Mouse (Mus musculus): ENCODE data around the gene Gm49355.
"Not testable (repeated sequence)": the region's sequence is repeated elsewhere in the genome, so short reads cannot be mapped to it uniquely, and the experiment has no call there.

Gene Gm49355

DNA sequence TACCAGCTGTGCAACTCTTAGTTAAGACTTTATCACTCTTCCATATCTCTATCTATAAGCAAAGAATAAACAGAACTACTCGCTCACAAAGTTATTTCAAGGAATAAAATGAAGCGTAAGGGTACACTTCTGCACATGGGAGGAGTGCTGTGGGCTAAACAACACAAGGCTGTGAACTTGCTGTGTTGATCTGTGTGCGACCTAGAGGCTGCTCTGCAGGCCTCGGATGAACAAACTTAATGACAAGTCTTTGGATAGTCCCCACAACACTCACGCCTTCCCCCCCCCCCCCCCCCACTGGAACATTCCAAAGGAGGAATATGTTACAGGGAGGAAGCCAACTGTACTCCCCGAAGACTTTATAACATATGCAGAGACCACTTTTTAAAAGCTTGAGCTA is at the start of gene Gm49355:
Gene Gm49355 (plus strand): TSS at position 336 of the 400 bp plus-strand sequence.
- DNase-seq (ENCODE audit: inconsistent ontology term) = no peak

DNA sequence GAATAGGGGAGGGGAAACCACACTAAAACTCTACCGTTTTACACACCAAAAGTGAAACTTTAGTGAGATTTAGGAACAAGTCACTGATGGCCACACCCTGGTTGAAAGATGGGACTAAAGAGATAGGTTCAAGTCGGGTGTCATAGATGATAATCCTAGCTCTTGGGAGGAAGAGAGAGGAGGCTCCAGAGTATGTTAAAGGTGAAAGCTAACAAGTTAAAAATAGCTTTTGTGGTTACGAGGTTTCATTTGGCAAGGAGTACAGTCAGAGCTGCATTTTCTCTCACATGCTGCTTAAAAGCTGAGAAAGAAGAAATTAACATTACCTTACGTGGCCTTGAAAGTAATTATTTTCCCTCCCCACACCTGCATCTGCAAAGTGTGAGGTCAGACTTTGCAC is 40.0 kb upstream of the Gm49355 start:
- no peak for DNase-seq (ENCODE audit: inconsistent ontology term)

DNA sequence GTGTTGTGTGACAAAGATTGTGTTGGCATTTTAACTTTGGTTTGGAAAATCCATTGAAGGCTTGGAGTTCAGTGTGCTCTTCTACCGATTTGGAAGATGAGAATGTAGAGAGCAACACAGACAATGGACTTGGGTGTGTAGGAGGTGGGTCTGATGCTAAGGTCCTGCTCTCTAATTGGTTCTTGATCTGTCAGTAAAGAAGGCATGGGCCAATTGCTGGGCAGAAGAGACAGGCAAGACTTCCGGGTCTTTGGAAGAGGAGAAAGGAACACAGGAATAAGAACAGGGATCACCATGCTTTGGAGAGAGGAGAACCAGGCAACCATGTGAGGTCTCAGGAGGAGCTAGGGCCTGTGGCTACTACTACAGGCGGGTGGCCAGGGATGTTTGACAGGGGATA is 7.7 kb upstream of the Gm49355 start:
- DNase-seq (ENCODE audit: inconsistent ontology term) = no peak

DNA sequence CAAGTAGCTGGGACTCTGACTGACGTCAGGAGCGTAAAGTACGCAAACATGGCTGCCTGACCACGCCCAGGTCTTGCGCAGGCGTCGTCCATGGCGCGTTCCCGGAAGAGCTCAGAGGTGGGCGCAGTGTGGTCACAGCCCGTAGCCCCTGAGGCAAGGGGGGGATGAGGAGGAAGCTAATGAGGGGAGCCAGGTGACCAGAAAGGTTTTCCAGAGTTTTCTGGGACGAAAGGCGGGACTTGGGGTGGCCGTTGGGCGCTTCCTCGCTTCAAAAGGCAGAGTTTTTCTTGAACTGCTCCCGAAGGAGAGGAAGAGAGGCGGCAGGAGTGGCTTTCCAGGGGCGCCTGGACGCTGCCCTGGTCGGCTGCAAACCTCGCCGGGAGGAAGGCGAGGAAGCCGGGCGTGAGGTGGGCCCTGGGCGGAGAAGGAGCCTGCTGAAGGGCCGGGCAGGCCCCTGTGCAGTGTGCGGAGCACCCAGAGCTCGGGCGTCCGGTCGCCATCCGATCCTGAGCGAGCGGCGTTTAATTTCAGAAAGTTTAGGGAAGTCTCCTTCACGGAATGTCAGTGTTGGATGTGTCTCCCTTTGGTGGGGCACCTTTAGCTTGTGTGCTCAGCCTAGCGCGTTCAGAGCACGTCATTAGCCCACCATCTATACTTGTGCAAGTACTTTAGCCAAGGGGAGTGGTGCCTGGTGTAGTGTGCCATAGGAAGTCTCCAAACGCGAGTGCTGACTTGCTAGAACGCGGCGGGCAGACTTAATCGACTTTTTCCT is 551 bp downstream of the Gm49355 start, which contains the start of gene 3830406C13Rik:
Gene 3830406C13Rik (plus strand): TSS at position 33 of the 772 bp plus-strand sequence.
- DNase-seq (ENCODE audit: inconsistent ontology term) = peak; percentile 81

DNA sequence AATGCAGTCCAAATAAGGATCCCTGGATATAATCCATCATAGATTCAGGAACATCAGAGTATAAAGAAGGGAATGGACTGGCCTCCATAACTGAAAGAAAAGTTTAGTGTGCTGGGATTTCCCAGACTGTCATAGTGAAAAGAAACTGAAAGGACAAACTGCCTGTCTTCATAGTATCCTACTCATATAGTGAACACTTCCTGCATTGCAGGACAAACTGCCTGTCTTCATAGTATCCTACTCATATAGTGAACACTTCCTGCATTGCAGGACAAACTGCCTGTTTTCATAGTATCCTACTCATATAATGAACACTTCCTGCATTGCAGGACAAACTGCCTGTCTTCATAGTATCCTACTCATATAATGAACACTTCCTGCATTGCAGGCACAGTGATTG is 6.0 kb downstream of the Gm49355 start:
- not testable (repeated sequence) for DNase-seq (ENCODE audit: inconsistent ontology term)

DNA sequence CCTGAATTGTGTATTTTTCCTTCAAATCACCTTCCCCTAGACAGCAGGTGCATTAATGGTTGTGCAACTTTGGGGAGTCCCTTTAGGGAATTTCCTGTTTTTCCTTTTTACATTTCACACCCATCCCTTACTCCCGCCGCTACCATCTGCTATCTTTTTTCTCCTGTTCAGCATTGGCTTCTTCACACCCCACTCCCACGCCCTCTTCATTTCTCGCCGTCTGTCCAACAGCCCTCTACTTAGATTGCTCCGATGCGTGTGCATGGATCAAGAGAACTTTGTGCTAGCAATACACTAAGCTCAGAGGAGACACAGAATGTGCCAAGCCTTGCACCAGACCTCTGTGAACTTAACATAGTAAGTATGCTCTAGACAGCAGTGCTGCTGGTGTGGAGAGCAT is 12.6 kb downstream of the Gm49355 start:
- DNase-seq (ENCODE audit: inconsistent ontology term) = no peak

DNA sequence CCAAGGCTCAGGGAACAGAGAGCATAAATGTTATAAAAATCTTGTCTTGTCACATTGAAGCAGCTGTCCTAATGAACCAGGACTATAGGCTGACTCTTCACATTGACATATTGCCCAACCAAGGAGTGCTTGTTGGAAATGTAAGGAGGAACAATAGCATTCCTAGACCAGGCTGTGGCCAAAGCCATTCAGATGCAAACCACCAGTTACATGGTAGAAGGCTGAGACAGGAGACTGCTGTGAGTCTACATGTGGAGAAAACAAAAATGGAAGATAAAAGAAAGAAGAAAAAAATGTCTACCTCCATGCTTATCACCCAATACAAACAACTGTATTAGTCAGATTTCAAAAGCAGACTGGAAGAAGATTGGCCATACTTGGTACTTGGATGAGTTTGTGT is 15.4 kb downstream of the Gm49355 start:
- no peak for DNase-seq (ENCODE audit: inconsistent ontology term)

DNA sequence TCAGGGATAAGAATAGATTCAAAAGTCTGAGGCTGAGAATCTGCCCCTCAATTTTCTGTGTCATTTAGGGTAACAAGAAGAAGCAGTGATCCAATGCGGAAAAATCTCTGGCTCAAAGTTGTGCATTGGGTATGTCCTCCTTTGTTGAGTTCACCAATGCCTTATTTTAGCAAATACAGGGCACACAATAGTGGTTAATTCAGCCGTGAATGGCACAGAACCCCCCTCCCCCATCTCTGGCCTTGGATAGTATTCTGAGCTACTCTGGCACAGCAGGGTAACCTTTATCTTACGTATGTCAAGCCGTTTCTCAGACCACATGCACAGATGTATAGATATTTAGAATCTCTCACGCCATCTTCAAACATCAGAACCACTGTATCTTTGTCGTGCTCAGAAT is 15.9 kb downstream of the Gm49355 start:
- peak; percentile 64 for DNase-seq (ENCODE audit: inconsistent ontology term)

DNA sequence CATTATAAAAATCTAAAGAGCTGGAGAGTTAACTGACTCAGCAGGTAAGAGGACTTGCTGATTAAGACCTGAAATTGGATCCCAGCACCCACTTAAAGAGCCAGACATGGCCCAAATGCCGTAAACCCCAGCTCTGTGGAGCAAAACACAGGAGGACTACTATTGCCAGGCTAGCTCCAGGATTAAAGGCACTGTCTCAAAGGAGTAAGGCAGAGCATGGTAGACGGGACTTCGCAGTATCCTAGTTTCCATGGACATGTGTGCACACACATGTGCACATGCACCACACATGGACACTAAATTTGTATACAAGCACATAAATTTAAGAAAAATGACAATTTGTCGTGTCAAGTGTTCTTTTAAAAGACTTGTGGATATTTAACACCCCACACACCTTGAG is 16.5 kb downstream of the Gm49355 start:
- no peak for DNase-seq (ENCODE audit: inconsistent ontology term)

DNA sequence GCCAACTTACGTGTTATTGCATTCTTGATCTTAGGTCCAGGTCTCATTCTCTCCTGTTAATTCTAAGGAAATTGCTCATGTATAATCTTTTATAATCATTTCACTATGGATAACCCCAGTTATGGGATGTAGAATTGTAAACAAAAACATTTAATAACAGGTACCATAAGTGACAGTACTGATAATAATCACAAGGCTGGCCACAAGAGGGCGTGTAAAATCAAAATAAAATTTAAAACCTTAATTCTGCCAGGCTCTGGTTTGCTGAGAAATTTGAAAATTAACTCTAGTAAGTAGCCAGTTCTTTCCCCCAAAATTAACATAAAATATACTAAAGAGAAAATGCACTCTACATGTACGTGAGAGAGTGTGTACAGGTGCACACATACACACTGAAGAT is 16.9 kb downstream of the Gm49355 start:
- DNase-seq (ENCODE audit: inconsistent ontology term) = no peak

DNA sequence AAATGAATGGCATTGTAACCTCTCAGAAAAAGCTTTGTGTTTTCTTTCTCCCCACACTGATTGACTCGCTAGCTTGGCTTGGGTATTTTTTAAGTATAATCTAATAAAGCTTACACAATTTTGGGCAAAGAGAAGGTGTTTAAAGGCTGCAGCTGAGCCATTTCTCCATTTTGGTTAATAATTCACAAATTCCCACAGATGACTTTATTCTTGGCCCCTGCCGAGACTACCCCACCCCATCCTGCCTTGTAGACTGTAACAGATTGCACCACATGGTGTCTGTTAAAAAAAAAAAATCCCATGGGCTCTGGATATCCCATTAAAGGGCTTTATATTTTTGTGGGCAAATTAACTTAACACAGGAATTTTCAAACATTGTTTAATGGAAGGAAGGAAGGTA is 19.3 kb downstream of the Gm49355 start:
- DNase-seq (ENCODE audit: inconsistent ontology term) = no peak

DNA sequence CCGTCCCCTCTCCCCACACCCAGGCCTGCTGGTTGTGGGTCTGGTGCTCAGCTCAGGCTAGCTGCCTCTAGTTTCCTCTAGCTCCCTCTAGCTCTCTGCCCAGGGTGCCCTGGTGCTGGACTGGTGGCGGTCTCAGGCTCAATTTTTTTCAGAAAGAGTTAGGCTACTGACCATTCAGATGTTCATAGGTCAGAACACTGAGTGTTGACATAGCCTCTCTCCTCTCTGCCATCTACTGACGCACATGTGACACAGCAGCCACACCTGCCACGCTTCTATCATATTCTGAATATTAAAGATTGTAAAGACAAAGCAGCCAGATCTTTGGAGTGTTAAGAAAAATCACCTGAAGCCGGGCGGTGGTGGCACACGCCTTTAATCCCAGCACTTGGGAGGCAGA is 49.8 kb downstream of the Gm49355 start:
- DNase-seq (ENCODE audit: inconsistent ontology term) = no peak

DNA sequence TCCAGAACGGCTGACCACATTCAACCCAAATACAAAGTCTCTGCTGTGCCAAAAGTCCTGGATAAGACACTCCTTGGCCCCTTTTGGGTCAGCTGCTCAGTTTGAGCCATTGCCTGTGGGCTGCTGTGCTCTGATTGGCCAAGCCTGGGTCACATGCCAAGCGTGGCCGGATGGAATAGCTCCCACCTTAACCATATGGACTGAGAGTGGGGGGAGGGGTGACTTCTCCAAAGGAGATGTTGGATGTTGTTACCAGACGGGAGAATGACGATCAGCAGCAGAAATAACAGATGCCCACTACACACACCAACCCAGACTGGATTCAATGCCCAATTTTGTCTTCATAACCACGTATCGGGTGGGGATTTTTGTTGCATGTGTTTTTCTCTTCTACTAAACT is 51.1 kb downstream of the Gm49355 start:
- DNase-seq (ENCODE audit: inconsistent ontology term) = no peak

DNA sequence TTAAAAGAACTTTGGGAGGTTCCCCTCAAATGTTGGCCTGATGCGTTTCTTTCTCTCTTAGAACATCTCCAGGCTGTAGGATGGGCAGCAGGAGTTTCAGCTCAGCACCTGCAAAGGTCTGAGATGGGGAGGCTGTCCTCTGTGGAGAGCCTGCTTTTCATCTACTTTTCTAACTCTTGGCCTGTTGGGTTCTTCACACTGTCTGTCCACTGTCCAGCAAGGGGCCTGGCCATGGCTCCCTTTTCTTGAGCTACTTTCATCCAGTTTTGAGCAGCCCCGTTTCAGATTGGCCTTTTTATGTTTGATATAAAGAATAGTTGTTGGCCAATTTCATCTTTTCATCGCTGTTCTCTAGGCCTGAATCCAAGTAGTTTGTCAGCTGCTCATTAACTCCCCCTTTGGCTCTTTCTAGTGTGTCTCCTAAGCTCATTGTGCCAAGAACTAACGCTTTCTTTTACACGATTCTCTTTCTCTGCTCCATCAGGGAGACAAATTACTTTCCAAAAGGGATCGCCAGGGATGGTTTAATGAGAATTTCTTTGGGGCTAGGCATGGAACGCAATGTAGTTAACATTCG is 53.7 kb downstream of the Gm49355 start:
- no peak for DNase-seq (ENCODE audit: inconsistent ontology term)

DNA sequence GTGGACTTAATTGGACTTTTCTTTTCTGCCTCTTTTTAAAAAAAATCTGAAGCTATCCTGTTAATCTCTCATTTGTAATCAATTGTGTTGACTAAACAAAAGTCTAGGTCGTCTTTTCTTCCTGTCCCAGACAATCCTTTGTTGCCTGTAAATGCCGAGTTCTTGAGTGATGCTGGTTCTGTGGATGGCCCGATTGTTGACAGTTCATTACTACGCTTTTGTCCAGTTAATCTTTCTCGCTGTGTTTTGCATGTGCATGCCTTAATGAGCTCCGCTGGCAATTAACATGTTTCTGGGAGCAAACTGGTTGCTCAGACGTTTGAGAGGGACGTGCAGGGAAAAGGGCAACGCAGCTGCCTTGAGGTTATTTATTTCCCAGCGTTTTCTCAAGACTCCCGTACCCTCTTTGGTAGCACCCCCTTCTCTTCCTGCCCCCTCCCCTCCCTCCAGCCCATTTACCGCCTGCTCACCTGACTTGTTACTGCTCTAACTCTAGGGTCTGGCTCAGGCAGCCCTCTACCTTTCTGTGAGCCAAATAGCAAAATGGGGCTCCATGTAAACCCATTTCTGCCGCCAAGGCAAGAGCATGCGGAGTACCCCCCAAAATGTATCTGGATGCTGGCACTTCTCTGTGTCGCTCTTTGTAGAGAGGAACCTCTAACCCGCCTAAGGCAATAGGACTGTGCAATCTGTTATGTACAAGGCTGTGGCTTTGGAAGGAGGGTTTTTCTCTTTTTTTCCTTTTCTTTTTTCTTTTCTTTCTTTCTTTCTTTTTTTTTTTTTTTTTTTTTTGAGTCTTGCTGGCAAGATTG is 54.4 kb downstream of the Gm49355 start:
- DNase-seq (ENCODE audit: inconsistent ontology term) = peak; percentile 93

DNA sequence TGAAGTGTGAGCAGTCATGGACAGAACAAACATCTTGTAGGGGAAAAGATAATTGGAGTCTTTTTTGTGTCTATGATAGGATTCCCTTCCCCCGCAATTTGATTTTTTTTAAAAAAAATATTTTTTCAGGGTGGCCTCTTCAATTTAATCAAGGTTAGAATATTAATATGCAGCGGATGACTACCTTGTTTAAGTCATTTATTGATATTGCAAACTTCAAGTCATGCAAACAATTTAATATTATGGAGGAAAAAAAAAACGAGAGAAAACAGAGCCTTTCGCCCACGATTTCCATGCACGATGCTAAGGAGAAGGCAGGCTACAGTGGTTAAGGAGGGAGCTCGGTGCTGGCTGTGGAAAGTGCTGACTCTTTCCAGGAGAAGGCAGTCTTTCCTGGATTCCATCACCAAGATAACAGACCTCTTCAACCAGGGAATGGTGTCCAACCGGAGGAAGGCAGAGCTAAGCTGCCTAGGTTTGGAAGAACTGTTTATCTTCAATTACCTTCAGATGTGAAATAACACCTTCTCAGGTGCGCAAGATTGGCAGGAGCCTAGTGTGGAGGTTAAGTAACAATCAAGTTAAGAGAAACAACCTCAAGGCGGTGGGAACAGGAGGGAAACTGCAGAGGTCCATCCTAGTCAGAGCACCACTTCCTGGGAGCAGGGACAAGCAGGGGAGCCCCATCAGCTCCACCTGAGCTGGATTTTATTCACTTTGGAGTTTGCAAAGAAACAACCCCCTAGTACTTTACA is 55.2 kb downstream of the Gm49355 start:
- no peak for DNase-seq (ENCODE audit: inconsistent ontology term)

DNA sequence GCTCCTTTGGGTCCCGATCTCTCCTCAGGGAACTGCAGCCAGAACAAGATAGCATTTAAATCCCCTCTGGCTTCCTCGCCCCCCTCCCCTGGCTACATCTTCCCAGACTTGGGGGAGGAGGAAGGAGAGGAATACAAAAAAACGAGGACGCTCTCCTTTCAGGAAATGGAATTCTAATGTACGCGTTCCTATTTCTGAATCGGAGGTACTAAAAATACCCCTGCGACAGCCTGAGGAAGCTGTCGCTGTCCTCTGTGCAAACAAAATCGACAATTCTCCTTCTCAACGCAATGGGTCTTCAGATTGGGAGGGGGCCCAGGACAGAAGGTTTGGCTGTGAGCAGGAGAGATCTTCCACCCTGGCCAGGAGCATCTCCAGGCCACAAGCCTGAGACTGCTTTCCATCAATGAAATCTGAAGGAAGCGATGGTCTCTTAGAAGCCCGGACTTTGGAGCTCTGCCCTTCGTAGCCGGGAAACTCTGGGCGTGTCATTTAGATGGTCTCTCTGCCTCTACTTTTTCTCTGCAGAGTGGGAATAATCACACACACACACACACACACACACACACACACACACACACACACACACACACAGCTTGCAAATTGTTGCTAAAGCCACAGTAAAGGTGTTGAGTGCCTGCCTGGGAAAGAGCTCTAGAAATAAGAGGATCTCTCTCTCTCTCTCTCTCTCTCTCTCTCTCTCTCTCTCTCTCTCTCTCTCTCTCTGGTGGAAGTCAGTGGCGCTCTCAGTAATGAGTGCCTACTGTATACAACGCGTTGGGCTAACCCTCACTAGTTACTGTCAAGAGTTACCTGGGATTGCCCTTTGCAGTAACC is 56.7 kb downstream of the Gm49355 start:
- DNase-seq (ENCODE audit: inconsistent ontology term) = no peak

DNA sequence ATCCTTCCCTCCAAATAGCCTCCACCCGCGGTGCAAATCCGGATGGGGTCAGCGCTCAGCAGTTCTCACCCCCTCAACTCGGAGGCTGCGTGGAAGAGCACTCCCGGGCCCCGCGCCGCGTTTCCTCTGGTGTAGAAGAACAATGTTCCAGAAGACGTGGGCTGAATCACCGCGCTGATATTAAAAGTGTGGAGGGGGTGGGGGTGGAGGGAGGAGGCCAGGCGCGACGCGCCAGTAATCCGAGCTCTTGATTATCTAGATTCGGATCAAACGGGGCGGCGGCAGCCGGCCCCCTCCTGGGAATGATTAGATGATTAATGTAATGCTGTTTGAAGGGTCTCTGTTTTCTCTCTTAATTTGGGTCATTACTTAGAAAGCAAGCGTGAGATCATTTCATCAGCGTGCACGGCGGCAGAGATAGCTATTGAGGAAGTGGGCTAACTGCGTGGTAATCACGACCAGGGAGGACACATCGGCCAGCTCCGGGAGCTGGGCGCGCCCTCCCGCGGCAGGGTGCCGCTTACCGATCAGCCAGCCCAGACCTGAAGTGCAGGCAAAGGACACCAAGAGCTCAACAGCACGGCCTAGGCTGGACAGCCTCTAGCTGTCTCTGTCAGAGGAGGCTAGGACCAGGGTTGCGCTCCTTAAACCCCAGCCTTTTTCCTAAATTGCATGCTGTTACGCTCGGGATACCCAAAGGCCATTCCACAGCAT is 57.5 kb downstream of the Gm49355 start:
- peak; percentile 58 for DNase-seq (ENCODE audit: inconsistent ontology term)

DNA sequence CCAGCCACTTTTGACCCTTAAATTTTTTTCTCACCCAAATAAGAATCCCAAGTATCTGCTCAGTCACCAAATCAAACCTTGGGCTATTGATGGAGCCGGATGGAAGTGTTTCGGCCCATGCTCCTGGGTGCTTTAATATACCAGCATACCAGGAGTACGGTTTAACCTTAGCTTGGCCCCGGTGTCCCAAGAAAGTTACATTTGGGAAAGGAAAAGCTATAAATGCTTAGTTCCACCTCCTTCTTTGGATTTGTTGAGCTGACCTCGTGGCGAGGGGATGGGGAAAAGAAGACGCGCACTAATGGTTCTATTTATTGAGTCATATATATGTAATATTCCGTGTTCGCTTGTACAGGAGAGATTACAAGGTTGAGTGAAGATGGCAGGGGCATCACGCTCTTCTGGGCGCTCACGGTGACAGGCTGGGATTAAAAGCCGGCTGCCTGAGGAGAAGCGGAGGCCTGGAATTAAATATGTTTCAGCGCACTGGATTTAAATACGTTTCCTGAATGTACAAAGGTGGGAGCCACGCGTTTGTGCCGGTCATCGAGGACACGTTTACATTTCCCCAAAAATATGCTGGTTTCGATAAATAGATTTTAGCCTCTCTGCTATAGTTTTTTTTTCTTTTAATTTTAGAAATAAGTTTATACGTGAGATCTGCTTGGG is 58.1 kb downstream of the Gm49355 start:
- DNase-seq (ENCODE audit: inconsistent ontology term) = no peak
